Mouse (Mus musculus) lung, postnatal 0 days (tissue): ENCODE data around the gene Gls. TPM values are rescaled to one million over a fixed set of nuclear protein-coding genes. Genes with fewer than 3 reads are reported as not detected.

Experiments
- ATAC-seq: fragments of 200-750 bp; cut with Nextera tagmentation; 2 replicates; pipeline ENCODE4 v1.8.0; 2017; ENCODE audit warnings: moderate library complexity
- DNase-seq: peaks from one replicate; pipeline ENCODE4 v3.0.0-alpha.2; 2016; ENCODE audit warnings: low spot score
- H3K27ac ChIP-seq: fragments of 300-500 bp; sonication (generic); 2 replicates; pipeline ENCODE4 v1.5.1; 2014; ENCODE audit warnings: antibody characterized with exemption, mild to moderate bottlenecking, low read length, mixed read lengths
- H3K27me3 ChIP-seq: fragments of 300-500 bp; sonication (generic); replicated peaks from 2 replicates; pipeline ENCODE4 v1.6.1; 2014; ENCODE audit warnings: low read length, mixed read lengths; ENCODE audit not compliant: insufficient read depth
- H3K36me3 ChIP-seq: fragments of 300-500 bp; sonication (generic); 2 replicates; pipeline ENCODE4 v1.6.1; 2014; ENCODE audit warnings: low read length, mixed read lengths; ENCODE audit not compliant: insufficient read depth
- H3K4me1 ChIP-seq: fragments of 300-500 bp; sonication (generic); 2 replicates; pipeline ENCODE4 v1.6.1; 2014; ENCODE audit warnings: antibody characterized with exemption, low read depth, low read length, mixed read lengths; ENCODE audit not compliant: insufficient read depth
- H3K4me2 ChIP-seq: fragments of 300-500 bp; sonication (generic); replicated peaks from 2 replicates; pipeline ENCODE4 v1.6.1; 2014; ENCODE audit warnings: low read depth, mild to moderate bottlenecking, low read length, moderate library complexity, mixed read lengths
- H3K4me3 ChIP-seq: fragments of 300-500 bp; sonication (generic); 2 replicates; pipeline ENCODE4 v1.5.1; 2014; ENCODE audit warnings: low read depth, low read length
- H3K9ac ChIP-seq: fragments of 300-500 bp; sonication (generic); replicated peaks from 2 replicates; pipeline ENCODE4 v1.6.1; 2014; ENCODE audit warnings: low read depth, mild to moderate bottlenecking
- H3K9me3 ChIP-seq: fragments of 300-500 bp; sonication (generic); 2 replicates; pipeline ENCODE4 v1.6.1; 2016; ENCODE audit warnings: low read length, mixed read lengths
- CTCF ChIP-seq: IDR thresholded peaks from 2 replicates; pipeline ENCODE4 v1.5.1; 2016; ENCODE audit warnings: antibody characterized with exemption, mild to moderate bottlenecking
- EP300 ChIP-seq: IDR thresholded peaks from 2 replicates; pipeline ENCODE4 v1.6.1; 2016; ENCODE audit warnings: antibody characterized with exemption, mild to moderate bottlenecking, control low read depth
- WGBS: fragments of 180-500 bp; shearing (Covaris S2); extraction: QIAGEN DNeasy Blood & Tissue Kit; methylation state at CpG from one replicate; pipeline ENCODE4 v1.1.7; 2014; 5-methylcytosine and 5-hydroxymethylcytosine counted together
- polyA plus RNA-seq: library from polyadenylated mRNA; unstranded; fragments of >200 nt; fragmentation: Nextera tagmentation; extraction: Ambion mirVana; gene quantifications from 2 replicates; pipeline ENCODE4 v1.2.1, GENCODE M21; 2015

The Gls gene
- polyA plus RNA-seq = 13.0 and 15.9 TPM in 2 replicates

DNA sequence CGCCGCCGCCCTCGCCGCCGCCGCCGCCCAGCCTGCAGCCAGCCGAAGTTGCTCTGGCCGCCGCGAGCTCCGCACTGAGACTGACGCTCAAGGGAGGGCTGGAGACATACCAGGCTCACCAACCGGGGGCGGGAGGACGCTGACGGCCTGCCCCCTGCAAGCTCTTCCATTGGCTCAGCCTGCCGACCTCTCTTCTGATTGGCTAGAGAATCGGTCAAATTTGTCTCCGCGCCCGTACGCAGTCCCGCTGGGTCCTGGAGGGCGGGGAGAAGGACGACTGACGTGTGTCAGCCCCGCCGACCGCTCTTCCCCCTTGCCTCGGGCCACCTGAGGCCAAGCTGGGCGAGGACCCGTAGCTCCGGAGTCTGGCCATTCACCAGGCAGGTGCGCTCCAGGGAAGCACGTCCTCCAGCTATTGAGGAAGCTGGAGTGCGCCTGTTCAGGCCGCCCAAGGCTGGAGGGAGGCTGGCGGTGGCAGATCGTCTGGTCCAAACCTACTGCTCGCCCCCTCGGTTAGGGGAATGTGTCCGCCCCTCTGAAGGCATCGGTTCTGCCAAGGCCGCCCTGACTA lies at the start of gene Gls:
Gene Gls, minus strand, starts transcription at position 90 of the 571 bp plus-strand sequence.
- Histone ChIP-seq H3K4me2 (peak within 1 kb of the TSS; percentile 89), H3K9me3 (no peaks in the 10 kb centered on the region), H3K27me3 (no peaks in the 10 kb centered on the region), H3K27ac (peak within 1 kb of the TSS; percentile 93), H3K36me3 (no peaks in the 10 kb centered on the region), H3K9ac (peak within 1 kb of the TSS; percentile 82), H3K4me1 (peaks cover 3% of the 10 kb centered on the region; the same call in 1 of the 2 replicates), H3K4me3 (peak within 1 kb of the TSS; percentile 94)
- WGBS = under 1% methylated on average over 36 of the region's 46 CpGs
- peak; percentile 99 for DNase-seq
- TF ChIP-seq CTCF = 0 out of 2 replicates have a peak, but pooled peaks have one; percentile 1
- TF ChIP-seq EP300 = no peak
- ATAC-seq = peak; percentile 98

GRCm38 (mm10) chr1:52279831-52280595 lies 47.0 kb upstream of the Gls start:
- Histone ChIP-seq H3K9ac (no peak overlapping the region), H3K4me1 (no peaks in the 10 kb centered on the region), H3K9me3 (no peaks in the 10 kb centered on the region), H3K36me3 (no peaks in the 10 kb centered on the region), H3K27me3 (no peaks in the 10 kb centered on the region), H3K4me2 (no peak overlapping the region), H3K27ac (no peak overlapping the region), H3K4me3 (no peak overlapping the region)
- 58% methylated on average over 7 of the region's 7 CpGs for WGBS
- ATAC-seq (no peak), DNase-seq (no peak)
- no peak for TF ChIP-seq EP300
- no peak for TF ChIP-seq CTCF

DNA sequence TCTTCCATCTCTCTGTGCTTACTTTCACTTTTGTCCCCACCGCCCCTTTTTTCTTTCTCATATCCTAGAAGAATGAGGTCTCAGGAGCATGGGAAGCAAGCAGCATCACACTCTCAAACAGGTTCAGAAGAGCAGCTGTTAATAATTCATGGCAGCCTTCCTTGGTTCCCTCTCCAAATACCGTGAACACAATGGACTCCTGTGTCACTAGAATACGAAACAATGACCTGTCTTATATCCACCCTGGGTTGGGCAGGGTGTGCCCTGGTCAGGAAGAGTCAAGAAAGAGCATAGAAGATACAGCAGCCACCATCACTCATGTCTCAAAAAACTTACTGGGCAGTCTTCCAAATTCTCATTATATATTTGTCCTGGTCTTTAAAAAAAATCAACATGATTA lies 46.3 kb upstream of the Gls start:
- no peaks in the 10 kb centered on the region for H3K4me1 ChIP-seq
- no peak for TF ChIP-seq CTCF
- no peak for TF ChIP-seq EP300
- no peaks in the 10 kb centered on the region for H3K9me3 ChIP-seq
- H3K36me3 ChIP-seq = no peaks in the 10 kb centered on the region
- H3K4me3 ChIP-seq = no peak overlapping the region
- ATAC-seq (no peak), DNase-seq (no peak)
- 29% methylated on average over 3 of the region's 3 CpGs for whole genome bisulfite sequencing
- H3K27ac ChIP-seq = no peak overlapping the region
- no peaks in the 10 kb centered on the region for H3K27me3 ChIP-seq
- no peak overlapping the region for H3K9ac ChIP-seq
- H3K4me2 ChIP-seq = no peak overlapping the region

- 50% methylated on average over 6 of the region's 6 CpGs for WGBS
- TF ChIP-seq EP300 (no peak), CTCF (no peak)
- no peaks in the 10 kb centered on the region for H3K4me1 ChIP-seq
- no peaks in the 10 kb centered on the region for H3K9me3 ChIP-seq
- H3K27ac ChIP-seq = no peak overlapping the region
- H3K9ac ChIP-seq = no peak overlapping the region
- no peaks in the 10 kb centered on the region for H3K27me3 ChIP-seq
- H3K4me2 ChIP-seq = no peak overlapping the region
- ATAC-seq = no peak
- no peak overlapping the region for H3K4me3 ChIP-seq
- no peaks in the 10 kb centered on the region for H3K36me3 ChIP-seq
- DNase-seq = no peak
These were observed 45.0 kb upstream of the Gls start for GRCm38 (mm10) chr1:52278073-52278472.

DNA sequence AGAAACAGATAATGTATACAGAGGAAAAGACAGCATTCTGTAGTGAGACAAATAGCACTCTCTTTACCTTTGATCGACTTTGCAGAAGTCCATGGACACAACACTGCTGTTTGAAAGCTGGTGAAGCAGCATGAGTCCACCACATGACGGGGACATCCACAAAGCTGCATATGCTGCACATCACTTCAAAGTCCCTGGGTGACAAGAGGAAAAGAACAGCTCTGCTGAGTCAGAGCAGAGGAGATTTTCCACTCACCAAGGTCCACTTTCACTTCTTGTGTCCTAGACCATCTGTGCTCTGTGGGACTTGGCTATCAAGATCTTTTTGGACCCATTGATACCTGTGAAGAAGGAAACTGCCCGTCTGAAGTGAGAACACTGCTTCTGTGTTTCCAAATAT lies 41.2 kb upstream of the Gls start:
- H3K4me2 ChIP-seq = no peak overlapping the region
- H3K27me3 ChIP-seq = no peaks in the 10 kb centered on the region
- H3K27ac ChIP-seq = no peak overlapping the region
- no peaks in the 10 kb centered on the region for H3K4me1 ChIP-seq
- no peak for DNase-seq
- no peaks in the 10 kb centered on the region for H3K36me3 ChIP-seq
- H3K9me3 ChIP-seq = no peaks in the 10 kb centered on the region
- WGBS = 61% methylated on average over 3 of the region's 3 CpGs
- no peak for ATAC-seq
- TF ChIP-seq CTCF (no peak), EP300 (no peak)
- H3K4me3 ChIP-seq = no peak overlapping the region
- H3K9ac ChIP-seq = no peak overlapping the region

DNA sequence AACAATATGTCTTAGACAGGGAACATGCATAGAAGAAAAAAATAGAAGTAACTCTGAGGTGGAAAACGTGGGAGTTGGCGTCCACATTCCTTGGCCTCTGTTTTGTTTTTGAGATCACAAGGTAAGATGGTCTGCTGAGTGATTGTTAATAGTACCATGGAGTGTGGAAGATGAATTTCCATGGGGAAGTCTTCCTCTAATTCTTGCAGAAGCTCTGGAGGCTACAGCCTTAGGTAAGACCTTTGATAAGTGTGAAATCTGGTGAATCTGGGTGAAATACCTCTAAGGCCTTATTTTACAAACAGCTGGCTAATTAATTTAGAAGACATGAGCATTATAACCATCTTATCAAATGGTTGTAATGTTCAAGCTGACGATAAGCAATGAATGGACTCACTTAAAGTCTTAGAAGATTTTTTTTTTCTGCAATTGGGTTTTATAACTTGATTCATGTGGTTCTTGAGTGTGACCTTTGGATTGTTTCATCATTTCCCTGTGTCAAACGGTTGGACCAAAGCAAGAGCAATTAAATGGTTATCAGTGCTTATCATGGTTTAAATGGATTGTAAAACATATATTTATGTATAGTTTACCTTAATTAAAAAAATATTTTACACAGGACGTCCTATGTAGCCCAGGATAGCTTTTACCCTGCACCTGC lies 39.1 kb upstream of the Gls start:
- 68% methylated on average over 5 of the region's 5 CpGs for WGBS
- no peak for TF ChIP-seq CTCF
- TF ChIP-seq EP300 = no peak

More for the DNA sequence above, 39.1 kb upstream of the Gls start:
- Histone ChIP-seq H3K36me3 (no peaks in the 10 kb centered on the region), H3K4me1 (no peaks in the 10 kb centered on the region), H3K27ac (no peak overlapping the region), H3K4me2 (no peak overlapping the region), H3K9ac (no peak overlapping the region), H3K4me3 (no peak overlapping the region), H3K9me3 (no peaks in the 10 kb centered on the region), H3K27me3 (no peaks in the 10 kb centered on the region)
- ATAC-seq = no peak
- DNase-seq = no peak
